In genomic region chr7:83599913-83600286, GRCm38 (mm10) we compare ENCODE assay signal across 8 mouse cellular contexts. TPM values are rescaled to one million over a fixed set of nuclear protein-coding genes. Genes with fewer than 3 reads are reported as not detected.
DNase-seq lines count a peak whose midpoint lies in the region; TF ChIP-seq lines count a peak whose summit lies in the region.

No protein-coding gene starts in this region.

- WGBS in lung, adult 2 months = 58% methylated on average over 8 of the region's 8 CpGs

- TF ChIP-seq CTCF in lung, adult 2 months (IDR thresholded peaks at IDR 0.05; ENCODE audit: insufficient read depth, low read length) = peak; percentile 76

- H3K4me1 ChIP-seq in lung, adult 2 months (ENCODE audit: control insufficient read depth, insufficient read depth, low read length) = no peaks in the 10 kb centered on the region

- DNase-seq in adrenal gland, adult (ENCODE audit: inconsistent age in 2 of 2, low spot score in 1 of 2) = peak; percentile 49 to 73
- no peak for DNase-seq in adrenal gland, postnatal 4 days (ENCODE audit: low spot score in 2 of 2)
- peak; percentile 14 to 24 for DNase-seq in right cerebral cortex, adult 2 months (ENCODE audit: low spot score in 2 of 2)
- no peak for DNase-seq in right cerebral cortex, postnatal 36 days (ENCODE audit: low spot score in 2 of 2)
- peak; percentile 73 for DNase-seq in embryo, embryonic 10 days (ENCODE audit: low spot score)
- peak; percentile 16 for DNase-seq in hindlimb bud, embryonic 11.5 days (ENCODE audit: extremely low spot score, low read depth, low spot score)
- DNase-seq in lung, adult 2 months = peak; percentile 44
- peak; percentile 33 for DNase-seq in spleen, adult 12 weeks (ENCODE audit: low spot score)

- TF ChIP-seq POLR2A in lung, adult 2 months (IDR thresholded peaks at IDR 0.05; ENCODE audit: borderline replicate concordance, extremely low read depth, low read depth, low read length) = no peak

- H3K4me3 ChIP-seq in lung, adult 2 months (replicated peaks; ENCODE audit: extremely low read depth, low read depth, low read length) = no peak overlapping the region

RNA-seq across cellular contexts. Expression of gene Tmc3, which starts 15.2 kb away (rescaled TPM):
- 1 to 10 TPM; 1.0 to 1.8 TPM for total RNA-seq in adrenal gland, postnatal 4 days (2021)
- 0.10 and 0.19 TPM in 2 replicates for polyA plus RNA-seq in lung, adult 2 months (2012; rRNA removed)

RNA-seq across cellular contexts. Expression of gene Stard5, which starts 31.9 kb away (rescaled TPM):
- total RNA-seq in adrenal gland, postnatal 4 days (2021) = 10 to 100 TPM; 28.3 to 28.9 TPM
- polyA plus RNA-seq in lung, adult 2 months (2012; rRNA removed) = 9.0 and 14.3 TPM in 2 replicates

Comparison
In these comparisons a context has a peak if more than half of its experiments do, and no peak if none do; other contexts are left out.
1. DNase-seq: peak in adrenal gland, adult (2 of 2), right cerebral cortex, adult 2 months (2 of 2), embryo, embryonic 10 days (single experiment), hindlimb bud, embryonic 11.5 days (single experiment), lung, adult 2 months (single experiment) and spleen, adult 12 weeks (single experiment); none in adrenal gland, postnatal 4 days (0 of 2) and right cerebral cortex, postnatal 36 days (0 of 2).